8 mouse cellular contexts compared by ENCODE assay signal in the genomic region with DNA sequence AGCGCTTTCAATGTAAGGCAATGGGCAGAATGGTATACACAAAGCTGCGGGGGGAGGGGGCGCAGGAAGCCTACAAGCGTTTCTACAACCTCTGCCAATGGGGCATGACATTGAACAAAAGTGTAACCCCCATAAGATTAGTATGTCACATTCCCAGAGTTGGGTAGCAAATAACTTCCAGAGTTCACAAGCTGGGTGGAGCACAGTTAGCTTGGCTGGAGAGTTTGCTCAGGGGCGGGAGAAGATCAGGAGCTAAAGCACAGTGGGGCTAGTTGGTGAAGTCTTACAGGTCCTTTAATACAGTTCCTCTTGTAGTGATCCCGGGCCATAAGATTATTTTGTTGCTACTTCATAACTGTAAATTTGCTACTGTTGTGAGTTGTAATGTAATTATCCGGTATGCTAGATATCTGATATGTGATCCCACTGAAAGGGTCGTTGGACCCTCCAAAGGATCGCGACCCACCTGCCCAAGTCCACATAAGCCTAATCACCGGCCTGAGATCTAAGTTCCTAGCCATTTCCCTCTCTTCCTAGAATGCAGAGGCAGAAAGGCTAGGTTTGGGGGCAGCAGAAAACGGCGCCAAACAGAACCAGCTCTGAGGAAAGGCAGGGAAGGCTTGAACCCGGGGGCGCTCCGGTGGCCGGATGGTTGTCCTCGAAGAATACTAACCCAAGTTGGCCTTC. TPM values are rescaled to one million over a fixed set of nuclear protein-coding genes. Genes with fewer than 3 reads are reported as not detected.
DNase-seq lines count a peak whose midpoint lies in the region; ATAC-seq and TF ChIP-seq lines count a peak whose summit lies in the region.

No protein-coding gene starts in this region.

- H3K36me3 ChIP-seq in ES-Bruce4 (ENCODE audit: control insufficient read depth, insufficient read depth, low read length, poor library complexity, severe bottlenecking) = no peaks in the 10 kb centered on the region; the same call in 1 of the 2 replicates
- peaks cover 32% of the 10 kb centered on the region for H3K36me3 ChIP-seq in erythroblast, embryonic 14.5 days (ENCODE audit: control insufficient read depth)
- peaks cover 8% of the 10 kb centered on the region; the same call in 1 of the 2 replicates for H3K36me3 ChIP-seq in intestine, postnatal 0 days (ENCODE audit: control insufficient read depth, insufficient read depth)
- H3K36me3 ChIP-seq in midbrain, embryonic 13.5 days = peaks cover 12% of the 10 kb centered on the region; the same call in 1 of the 2 replicates

- H3K4me1 ChIP-seq in ES-Bruce4 (ENCODE audit: control insufficient read depth, insufficient read depth, low read length) = no peaks in the 10 kb centered on the region
- H3K4me1 ChIP-seq in erythroblast, embryonic 14.5 days (ENCODE audit: control insufficient read depth) = peaks cover 56% of the 10 kb centered on the region
- peaks cover 10% of the 10 kb centered on the region for H3K4me1 ChIP-seq in intestine, postnatal 0 days (replicated peaks; ENCODE audit: control insufficient read depth, insufficient read depth, low read length)
- H3K4me1 ChIP-seq in midbrain, embryonic 13.5 days (replicated peaks) = peaks cover 39% of the 10 kb centered on the region

- peak; percentile 18 for DNase-seq in gastrocnemius, adult 18-20 months (ENCODE audit: low spot score)
- no peak for DNase-seq in gastrocnemius, postnatal 4 days (ENCODE audit: low spot score in 2 of 2)
- no peak for DNase-seq in T-cell, adult 2 months (ENCODE audit: low spot score)
- DNase-seq in adrenal gland, postnatal 36 days = no peak

- peak overlapping the region; percentile 87 for H3K4me2 ChIP-seq in intestine, postnatal 0 days (replicated peaks; ENCODE audit: low read depth)
- H3K4me2 ChIP-seq in midbrain, embryonic 13.5 days (replicated peaks) = peak overlapping the region; percentile 91

- H3K4me3 ChIP-seq in ES-Bruce4 (ENCODE audit: low read depth, low read length) = peak overlapping the region; percentile 85
- peak overlapping the region; percentile 92 for H3K4me3 ChIP-seq in erythroblast, embryonic 14.5 days (replicated peaks)
- H3K4me3 ChIP-seq in intestine, postnatal 0 days (ENCODE audit: low read depth, low read length) = peak overlapping the region; percentile 100
- peak overlapping the region; percentile 100 for H3K4me3 ChIP-seq in midbrain, embryonic 13.5 days (replicated peaks)

- no peak for ATAC-seq in intestine, postnatal 0 days
- ATAC-seq in midbrain, embryonic 13.5 days = no peak; the same call in 1 of the 2 replicates

- H3K27ac ChIP-seq in ES-Bruce4 (ENCODE audit: insufficient read depth, low read length) = no peak overlapping the region
- H3K27ac ChIP-seq in intestine, postnatal 0 days (ENCODE audit: low read depth, low read length) = peak overlapping the region; percentile 94; the same call in 1 of the 2 replicates
- peak overlapping the region; percentile 70 for H3K27ac ChIP-seq in midbrain, embryonic 13.5 days

- no peak for TF ChIP-seq CTCF in ES-Bruce4 (IDR thresholded peaks at IDR 0.05; ENCODE audit: low read depth, low read length)
- no peak for TF ChIP-seq CTCF in intestine, postnatal 0 days (IDR thresholded peaks at IDR 0.05; ENCODE audit: low read depth)

- no peak for TF ChIP-seq EP300 in ES-Bruce4 (IDR thresholded peaks at IDR 0.05; ENCODE audit: insufficient read depth, low read depth, low read length)

- WGBS in intestine, postnatal 0 days = 12% methylated on average over 18 of the region's 18 CpGs
- WGBS in midbrain, embryonic 13.5 days = 11% methylated on average over 18 of the region's 18 CpGs

- H3K9ac ChIP-seq in ES-Bruce4 (ENCODE audit: low read depth, poor library complexity, severe bottlenecking) = peak overlapping the region; percentile 83
- peak overlapping the region; percentile 94 for H3K9ac ChIP-seq in intestine, postnatal 0 days (ENCODE audit: low read depth, low read length)
- H3K9ac ChIP-seq in midbrain, embryonic 13.5 days (replicated peaks) = peak overlapping the region; percentile 94

- no peaks in the 10 kb centered on the region for H3K27me3 ChIP-seq in ES-Bruce4 (ENCODE audit: control insufficient read depth, insufficient read depth, low read length, poor library complexity, severe bottlenecking)
- no peaks in the 10 kb centered on the region for H3K27me3 ChIP-seq in erythroblast, embryonic 14.5 days (ENCODE audit: control insufficient read depth)
- no peaks in the 10 kb centered on the region for H3K27me3 ChIP-seq in intestine, postnatal 0 days (replicated peaks; ENCODE audit: control insufficient read depth, insufficient read depth, low read length)
- no peaks in the 10 kb centered on the region for H3K27me3 ChIP-seq in midbrain, embryonic 13.5 days

- TF ChIP-seq POLR2A in ES-Bruce4 (IDR thresholded peaks at IDR 0.05; ENCODE audit: insufficient read depth, low read length) = no peak

- no peaks in the 10 kb centered on the region for H3K9me3 ChIP-seq in ES-Bruce4 (replicated peaks; ENCODE audit: control insufficient read depth, insufficient read depth, low read length, poor library complexity, severe bottlenecking)
- no peaks in the 10 kb centered on the region for H3K9me3 ChIP-seq in erythroblast, embryonic 14.5 days (ENCODE audit: control insufficient read depth, low read length)
- H3K9me3 ChIP-seq in intestine, postnatal 0 days (ENCODE audit: control insufficient read depth) = no peaks in the 10 kb centered on the region
- H3K9me3 ChIP-seq in midbrain, embryonic 13.5 days = no peaks in the 10 kb centered on the region

RNA-seq across cellular contexts. Expression of a gene that starts 0.4 kb away (rescaled TPM):
- 1 to 10 TPM; 1.9 to 3.4 TPM for total RNA-seq in gastrocnemius, adult 18-20 months (2021)
- 1 to 10 TPM; 3.2 to 4.7 TPM for total RNA-seq in gastrocnemius, postnatal 4 days (2021)
- 0.62 and 0.73 TPM in 2 replicates for polyA plus RNA-seq in ES-Bruce4 (2011; ENCODE audit: insufficient read depth, insufficient read length, low read depth, missing spikeins)
- 0.31 and 0.34 TPM in 2 replicates for polyA plus RNA-seq in erythroblast, embryonic 14.5 days (2012)
- 0.99 and 1.6 TPM in 2 replicates for polyA plus RNA-seq in intestine, postnatal 0 days (2015; fragmentation: Nextera tagmentation; extraction: Ambion mirVana)
- 1.8 and 2.8 TPM in 2 replicates for polyA plus RNA-seq in midbrain, embryonic 13.5 days (2015; fragmentation: Nextera tagmentation; extraction: Ambion mirVana)
- 1 to 10 TPM; 2.5 to 4.9 TPM for total RNA-seq in adrenal gland, postnatal 36 days (2021)

RNA-seq across cellular contexts. Expression of a gene that starts 0.5 kb away (rescaled TPM):
- 100 to 1,000 TPM; 263 to 288 TPM for total RNA-seq in gastrocnemius, adult 18-20 months (2021)
- 100 to 1,000 TPM; 248 to 258 TPM for total RNA-seq in gastrocnemius, postnatal 4 days (2021)
- 139 and 147 TPM in 2 replicates for polyA plus RNA-seq in ES-Bruce4 (2011; ENCODE audit: insufficient read depth, insufficient read length, low read depth, missing spikeins)
- polyA plus RNA-seq in erythroblast, embryonic 14.5 days (2012) = 41.0 and 55.1 TPM in 2 replicates
- 119 and 125 TPM in 2 replicates for polyA plus RNA-seq in intestine, postnatal 0 days (2015; fragmentation: Nextera tagmentation; extraction: Ambion mirVana)
- polyA plus RNA-seq in midbrain, embryonic 13.5 days (2015; fragmentation: Nextera tagmentation; extraction: Ambion mirVana) = 98.6 and 104 TPM in 2 replicates
- total RNA-seq in adrenal gland, postnatal 36 days (2021) = 100 to 1,000 TPM; 348 to 363 TPM

RNA-seq across cellular contexts. Expression of a gene that starts 40.9 kb away (rescaled TPM):
- total RNA-seq in gastrocnemius, adult 18-20 months (2021) = under 1 TPM; 0.39 to 1.00 TPM
- total RNA-seq in gastrocnemius, postnatal 4 days (2021) = under 1 TPM; 0.47 to 0.49 TPM
- polyA plus RNA-seq in ES-Bruce4 (2011; ENCODE audit: insufficient read depth, insufficient read length, low read depth, missing spikeins) = 3.0 and 3.8 TPM in 2 replicates
- 0.03 and 0.06 TPM in 2 replicates for polyA plus RNA-seq in erythroblast, embryonic 14.5 days (2012)
- 1.3 and 1.9 TPM in 2 replicates for polyA plus RNA-seq in intestine, postnatal 0 days (2015; fragmentation: Nextera tagmentation; extraction: Ambion mirVana)
- 15.6 and 16.6 TPM in 2 replicates for polyA plus RNA-seq in midbrain, embryonic 13.5 days (2015; fragmentation: Nextera tagmentation; extraction: Ambion mirVana)
- under 1 TPM; 0.46 to 0.50 TPM for total RNA-seq in adrenal gland, postnatal 36 days (2021)
